Mouse (Mus musculus): ENCODE measurements around the gene Tnnt3. TPM values are rescaled to one million over a fixed set of nuclear protein-coding genes. Genes with fewer than 3 reads are reported as not detected.
A peak's percentile ranks its signal among the peaks of the same experiment; 100 is the strongest.

The Tnnt3 gene
- total and polyA plus RNA-seq, 3 experiments: 3.1 to 13.3 (median 4.1) TPM

DNA sequence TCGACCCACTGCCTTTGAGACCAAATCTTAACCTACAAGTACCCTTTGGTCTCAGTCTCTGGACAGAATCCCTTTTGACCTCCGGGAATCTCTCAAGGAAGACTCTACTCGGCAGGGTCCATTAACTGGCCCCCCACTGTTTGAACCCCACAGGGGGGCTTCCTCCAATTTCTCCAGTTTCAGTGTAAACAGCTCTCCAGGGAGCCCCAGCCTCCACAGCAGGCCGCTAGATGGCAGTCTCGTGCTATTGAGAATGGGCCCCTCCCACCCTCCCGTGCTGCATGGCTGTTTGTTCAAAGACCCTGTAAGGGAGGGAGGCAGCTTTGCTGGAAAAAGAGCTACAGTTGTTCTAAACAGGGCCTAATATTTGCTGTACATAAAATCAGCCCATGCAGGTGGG is 39.2 kb downstream of the Tnnt3 start:
- Histone ChIP-seq H3K27me3 (replicated peaks) (no peaks in the 10 kb centered on the region), H3K9me3 (replicated peaks; ENCODE audit: low read length) (no peaks in the 10 kb centered on the region), H3K4me2 (ENCODE audit: insufficient read depth, low read depth, poor library complexity, severe bottlenecking) (no peak overlapping the region), H3K36me3 (replicated peaks in 1 of 2; ENCODE audit: control insufficient read depth in 1 of 2, insufficient read depth in 1 of 2, low read length in 1 of 2) (peaks cover 31 to 71% of the 10 kb centered on the region in 2 experiments), H3K79me2 (replicated peaks; ENCODE audit: control insufficient read depth, extremely low read depth, insufficient read depth, poor library complexity, severe bottlenecking) (peaks cover 4% of the 10 kb centered on the region), H3K4me3 (replicated peaks in 1 of 3; ENCODE audit: low read depth in 2 of 3, low read length in 2 of 3, poor library complexity in 1 of 3) (no peak overlapping the region), H3K27ac (ENCODE audit: insufficient read depth, low read depth) (no peak overlapping the region), H3K4me1 (ENCODE audit: control insufficient read depth in 1 of 2, insufficient read depth in 2 of 2) (peaks cover 6 to 21% of the 10 kb centered on the region in 2 experiments), H3K9ac (ENCODE audit: insufficient read depth, low read depth) (no peak overlapping the region)
- dilution Hi-C loops (cut with MboI; ENCODE audit: extremely low pct_ligation_motif_present, extremely low pct_unique_long_range_greater_than_20kb, low sequenced_read_pairs) (no loop called here), in situ Hi-C loops (cut with MboI; ENCODE audit: low pct_ligation_motif_present, low pct_unique_long_range_greater_than_20kb, low sequenced_read_pairs) (no loop called here)
- peak in 1 of 2 experiments; percentile 57; a peak in 2 of 4 replicates for TF ChIP-seq CTCF (conservative IDR thresholded peaks at IDR 0.05 in 1 of 2, IDR thresholded peaks at IDR 0.05 in 1 of 2; ENCODE audit: low read depth in 2 of 2, low read length in 2 of 2)
- TF ChIP-seq KAT2A (IDR thresholded peaks at IDR 0.05; ENCODE audit: insufficient replicate concordance, low read length): no peak
- peak; percentile 36 for TF ChIP-seq SMC3 (IDR thresholded peaks at IDR 0.05; ENCODE audit: low read depth, low read length)
- peak; percentile 29 for TF ChIP-seq RAD21 (IDR thresholded peaks at IDR 0.05; ENCODE audit: low read depth, low read length)
- DNase-seq (ENCODE audit: extremely low read depth): peak; percentile 49

DNA sequence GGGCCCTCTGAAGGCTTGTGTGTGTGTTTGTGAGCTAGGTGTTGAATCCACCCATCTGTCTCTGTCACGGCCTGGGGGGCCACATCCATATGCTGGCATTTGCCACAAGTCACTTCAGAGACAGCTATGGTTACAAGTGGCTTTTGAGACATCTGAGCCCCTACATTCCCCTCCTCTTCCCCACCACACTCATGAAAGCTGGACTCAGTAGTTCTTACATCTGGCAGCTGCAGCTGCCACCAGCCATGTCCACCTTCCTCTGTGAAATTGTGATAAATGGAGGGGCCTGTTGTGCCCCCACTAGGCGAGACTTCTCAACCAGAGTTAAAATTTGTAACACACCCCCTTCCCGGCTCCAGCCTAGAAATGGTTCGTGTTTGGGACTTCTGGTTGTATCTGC is 39.7 kb downstream of the Tnnt3 start:
- H3K9ac ChIP-seq (ENCODE audit: insufficient read depth, low read depth): no peak overlapping the region
- no peak for DNase-seq (ENCODE audit: extremely low read depth)
- no peak overlapping the region for H3K4me2 ChIP-seq (ENCODE audit: insufficient read depth, low read depth, poor library complexity, severe bottlenecking)
- no peaks in the 10 kb centered on the region for H3K9me3 ChIP-seq (replicated peaks; ENCODE audit: low read length)
- TF ChIP-seq USF1 (IDR thresholded peaks at IDR 0.05; ENCODE audit: low read depth, low read length): no peak
- TF ChIP-seq USF2 (conservative IDR thresholded peaks at IDR 0.05; ENCODE audit: low read depth, low read length): no peak
- no peak for TF ChIP-seq CTCF (conservative IDR thresholded peaks at IDR 0.05 in 1 of 2, IDR thresholded peaks at IDR 0.05 in 1 of 2; ENCODE audit: low read depth in 2 of 2, low read length in 2 of 2)
- TF ChIP-seq ETS1 (conservative IDR thresholded peaks at IDR 0.05; ENCODE audit: low read depth, low read length): no peak
- TF ChIP-seq MAZ (IDR thresholded peaks at IDR 0.05; ENCODE audit: low read depth, low read length): no peak
- TF ChIP-seq TBP (conservative IDR thresholded peaks at IDR 0.05; ENCODE audit: low read depth, low read length): no peak
- TF ChIP-seq KAT2A (IDR thresholded peaks at IDR 0.05; ENCODE audit: insufficient replicate concordance, low read length): no peak
- TF ChIP-seq MYC (IDR thresholded peaks at IDR 0.05; ENCODE audit: low read depth, low read length): no peak
- no peak for TF ChIP-seq GABPA (IDR thresholded peaks at IDR 0.05; ENCODE audit: insufficient replicate concordance, low read depth, low read length)
- TF ChIP-seq E2F4 (IDR thresholded peaks at IDR 0.05; ENCODE audit: insufficient replicate concordance, low read depth, low read length): no peak
- no peak for TF ChIP-seq UBTF (IDR thresholded peaks at IDR 0.05; ENCODE audit: low read depth, low read length)
- dilution Hi-C loops (cut with MboI; ENCODE audit: extremely low pct_ligation_motif_present, extremely low pct_unique_long_range_greater_than_20kb, low sequenced_read_pairs): no loop called here
- H3K27ac ChIP-seq (ENCODE audit: insufficient read depth, low read depth): no peak overlapping the region
- no peak overlapping the region for H3K4me3 ChIP-seq (replicated peaks in 1 of 3; ENCODE audit: low read depth in 2 of 3, low read length in 2 of 3, poor library complexity in 1 of 3)
- H3K27me3 ChIP-seq (replicated peaks): no peaks in the 10 kb centered on the region
- peaks cover 33 to 75% of the 10 kb centered on the region in 2 experiments for H3K36me3 ChIP-seq (replicated peaks in 1 of 2; ENCODE audit: control insufficient read depth in 1 of 2, insufficient read depth in 1 of 2, low read length in 1 of 2)
- peaks cover 4% of the 10 kb centered on the region for H3K79me2 ChIP-seq (replicated peaks; ENCODE audit: control insufficient read depth, extremely low read depth, insufficient read depth, poor library complexity, severe bottlenecking)
- in situ Hi-C loops (cut with MboI; ENCODE audit: low pct_ligation_motif_present, low pct_unique_long_range_greater_than_20kb, low sequenced_read_pairs): no loop called here
- peaks cover 6 to 21% of the 10 kb centered on the region in 2 experiments for H3K4me1 ChIP-seq (ENCODE audit: control insufficient read depth in 1 of 2, insufficient read depth in 2 of 2)

DNA sequence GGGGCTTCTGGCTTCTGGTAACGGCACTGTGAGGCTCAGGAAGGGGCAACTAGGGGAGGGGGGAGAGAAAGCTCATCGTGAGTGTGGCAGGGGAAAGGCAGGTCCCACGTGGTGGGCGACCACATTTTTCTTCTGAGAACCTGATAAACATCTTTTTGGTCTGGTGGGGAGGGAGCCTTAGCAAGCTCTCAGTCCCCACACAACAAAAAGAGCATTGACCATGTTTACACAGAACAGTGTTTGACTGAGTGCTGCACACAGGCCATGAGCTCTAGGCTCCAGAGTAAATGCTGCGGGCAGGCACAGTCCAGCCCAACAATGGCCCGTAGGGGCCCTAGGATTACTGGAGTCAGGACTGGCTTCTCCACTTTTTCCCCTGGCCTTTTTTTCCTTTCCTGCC is 40.1 kb downstream of the Tnnt3 start:
- H3K9me3 ChIP-seq (replicated peaks; ENCODE audit: low read length): no peaks in the 10 kb centered on the region
- H3K36me3 ChIP-seq (replicated peaks in 1 of 2; ENCODE audit: control insufficient read depth in 1 of 2, insufficient read depth in 1 of 2, low read length in 1 of 2): peaks cover 33 to 79% of the 10 kb centered on the region in 2 experiments
- H3K27me3 ChIP-seq (replicated peaks): no peaks in the 10 kb centered on the region
- peaks cover 4% of the 10 kb centered on the region for H3K79me2 ChIP-seq (replicated peaks; ENCODE audit: control insufficient read depth, extremely low read depth, insufficient read depth, poor library complexity, severe bottlenecking)
- H3K4me2 ChIP-seq (ENCODE audit: insufficient read depth, low read depth, poor library complexity, severe bottlenecking): no peak overlapping the region
- H3K9ac ChIP-seq (ENCODE audit: insufficient read depth, low read depth): no peak overlapping the region
- TF ChIP-seq TBP (conservative IDR thresholded peaks at IDR 0.05; ENCODE audit: low read depth, low read length) (no peak), CTCF (conservative IDR thresholded peaks at IDR 0.05 in 1 of 2, IDR thresholded peaks at IDR 0.05 in 1 of 2; ENCODE audit: low read depth in 2 of 2, low read length in 2 of 2) (no peak), POLR2A (IDR thresholded peaks at IDR 0.05; ENCODE audit: low read depth, low read length) (no peak), E2F4 (IDR thresholded peaks at IDR 0.05; ENCODE audit: insufficient replicate concordance, low read depth, low read length) (no peak), NRF1 (IDR thresholded peaks at IDR 0.05; ENCODE audit: low read depth, low read length) (no peak), MAX (IDR thresholded peaks at IDR 0.05; ENCODE audit: low read length) (no peak), ETS1 (conservative IDR thresholded peaks at IDR 0.05; ENCODE audit: low read depth, low read length) (no peak), HCFC1 (IDR thresholded peaks at IDR 0.05; ENCODE audit: low read depth, low read length) (no peak), ZC3H11A (IDR thresholded peaks at IDR 0.05; ENCODE audit: low read depth, low read length) (no peak)
- no peak overlapping the region for H3K27ac ChIP-seq (ENCODE audit: insufficient read depth, low read depth)
- H3K4me3 ChIP-seq (replicated peaks in 1 of 3; ENCODE audit: low read depth in 2 of 3, low read length in 2 of 3, poor library complexity in 1 of 3): no peak overlapping the region
- peaks cover 6 to 21% of the 10 kb centered on the region in 2 experiments for H3K4me1 ChIP-seq (ENCODE audit: control insufficient read depth in 1 of 2, insufficient read depth in 2 of 2)
- dilution Hi-C loops (cut with MboI; ENCODE audit: extremely low pct_ligation_motif_present, extremely low pct_unique_long_range_greater_than_20kb, low sequenced_read_pairs): no loop called here
- DNase-seq (ENCODE audit: extremely low read depth): no peak
- in situ Hi-C loops (cut with MboI; ENCODE audit: low pct_ligation_motif_present, low pct_unique_long_range_greater_than_20kb, low sequenced_read_pairs): no loop called here

All from CH12.LX (cell line).